Mouse (Mus musculus): ENCODE measurements around the gene Tmem256. TPM values are rescaled to one million over a fixed set of nuclear protein-coding genes. Genes with fewer than 3 reads are reported as not detected.

Tmem256 gene
- polyA plus RNA-seq, 1 experiment from 2014 or later = 340 TPM

GRCm38 (mm10) chr11:69880853-69881603 is 42.7 kb downstream of the Tmem256 start, which contains the start of gene Kctd11:
TSS of gene Kctd11 (minus strand) at chr11:69881406.
- H3K4me1 ChIP-seq = peaks cover 66% of the 10 kb centered on the region
- under 1% methylated on average over 46 of the region's 46 CpGs for WGBS
- H3K4me3 ChIP-seq = peak within 1 kb of the TSS; percentile 62
- H3K27ac ChIP-seq (replicated peaks) = peak within 1 kb of the TSS; percentile 87
- peaks cover 26% of the 10 kb centered on the region for H3K27me3 ChIP-seq (replicated peaks; ENCODE audit: low read depth, poor library complexity, severe bottlenecking)
- no peaks in the 10 kb centered on the region for H3K9me3 ChIP-seq
- peak; percentile 89 for DNase-seq (ENCODE audit: low spot score)
- H3K36me3 ChIP-seq (replicated peaks) = no peaks in the 10 kb centered on the region

- H3K27ac ChIP-seq (replicated peaks) = peak overlapping the region; percentile 87
- no peak for DNase-seq (ENCODE audit: low spot score)
- peaks cover 56% of the 10 kb centered on the region for H3K4me1 ChIP-seq
- H3K4me3 ChIP-seq = peak overlapping the region; percentile 62
- 62% methylated on average over 21 of the region's 21 CpGs for WGBS
- H3K27me3 ChIP-seq (replicated peaks; ENCODE audit: low read depth, poor library complexity, severe bottlenecking) = peaks cover 26% of the 10 kb centered on the region
- no peaks in the 10 kb centered on the region for H3K9me3 ChIP-seq
- H3K36me3 ChIP-seq (replicated peaks) = no peaks in the 10 kb centered on the region
Measured at GRCm38 (mm10) chr11:69881787-69882670, 43.7 kb downstream of the Tmem256 start.

- WGBS = 63% methylated on average over 4 of the region's 4 CpGs
- Histone ChIP-seq H3K27ac (replicated peaks) (no peak overlapping the region), H3K9me3 (no peaks in the 10 kb centered on the region), H3K4me1 (peaks cover 46% of the 10 kb centered on the region), H3K4me3 (no peak overlapping the region), H3K36me3 (replicated peaks) (no peaks in the 10 kb centered on the region), H3K27me3 (replicated peaks; ENCODE audit: low read depth, poor library complexity, severe bottlenecking) (peaks cover 24% of the 10 kb centered on the region)
- DNase-seq (ENCODE audit: low spot score) = peak; percentile 39
Measured at GRCm38 (mm10) chr11:69883066-69883465, 44.8 kb downstream of the Tmem256 start.

- Histone ChIP-seq H3K27me3 (replicated peaks; ENCODE audit: low read depth, poor library complexity, severe bottlenecking) (peaks cover 23% of the 10 kb centered on the region), H3K36me3 (replicated peaks) (no peaks in the 10 kb centered on the region), H3K27ac (replicated peaks) (no peak overlapping the region), H3K4me1 (peaks cover 41% of the 10 kb centered on the region), H3K9me3 (no peaks in the 10 kb centered on the region), H3K4me3 (no peak overlapping the region)
- no peak for DNase-seq (ENCODE audit: low spot score)
- WGBS = 88% methylated on average over 8 of the region's 8 CpGs
Measured at GRCm38 (mm10) chr11:69883527-69884151, 45.3 kb downstream of the Tmem256 start.

- Histone ChIP-seq H3K4me3 (no peak overlapping the region), H3K27me3 (replicated peaks; ENCODE audit: low read depth, poor library complexity, severe bottlenecking) (peaks cover 19% of the 10 kb centered on the region), H3K9me3 (no peaks in the 10 kb centered on the region), H3K27ac (replicated peaks) (0 out of 2 replicates have a peak overlapping the region, but pooled peaks have one; percentile 32), H3K36me3 (replicated peaks) (no peaks in the 10 kb centered on the region), H3K4me1 (peaks cover 35% of the 10 kb centered on the region)
- DNase-seq (ENCODE audit: low spot score) = no peak
- WGBS = 85% methylated on average over 9 of the region's 9 CpGs
Measured at GRCm38 (mm10) chr11:69884240-69884639, 45.9 kb downstream of the Tmem256 start.

GRCm38 (mm10) chr11:69884663-69885062 is 46.3 kb downstream of the Tmem256 start:
- Histone ChIP-seq H3K4me3 (no peak overlapping the region), H3K36me3 (replicated peaks) (no peaks in the 10 kb centered on the region), H3K27me3 (replicated peaks; ENCODE audit: low read depth, poor library complexity, severe bottlenecking) (peaks cover 15% of the 10 kb centered on the region), H3K9me3 (no peaks in the 10 kb centered on the region), H3K27ac (replicated peaks) (peak overlapping the region; percentile 32; the same call in 1 of the 2 replicates), H3K4me1 (peaks cover 31% of the 10 kb centered on the region)
- WGBS = 85% methylated on average over 8 of the region's 8 CpGs
- DNase-seq (ENCODE audit: low spot score) = no peak

GRCm38 (mm10) chr11:69886907-69887635 is 48.8 kb downstream of the Tmem256 start:
- Histone ChIP-seq H3K27ac (replicated peaks) (no peak overlapping the region), H3K4me1 (peaks cover 20% of the 10 kb centered on the region), H3K27me3 (replicated peaks; ENCODE audit: low read depth, poor library complexity, severe bottlenecking) (peaks cover 5% of the 10 kb centered on the region), H3K4me3 (no peak overlapping the region), H3K36me3 (replicated peaks) (no peaks in the 10 kb centered on the region), H3K9me3 (no peaks in the 10 kb centered on the region)
- 74% methylated on average over 8 of the region's 8 CpGs for WGBS
- no peak for DNase-seq (ENCODE audit: low spot score)

Small RNA genes lying within 50 kb of the gene (microRNA-seq; reads per million reads assigned to microRNA genes)
- not detected for gene Mir6924

Other genes starting within 250 kb of the Tmem256 start
- 3.2 TPM in 2 replicates for gene Atp1b2, start 232.6 kb upstream of the Tmem256 start, polyA plus RNA-seq (2016; fragmentation: Nextera tagmentation; extraction: Ambion mirVana)
- not detected in 2 replicates for gene Shbg, start 220.6 kb upstream of the Tmem256 start, polyA plus RNA-seq (2016; fragmentation: Nextera tagmentation; extraction: Ambion mirVana)
- 16.0 TPM in 2 replicates for gene Sat2, start 216.5 kb upstream of the Tmem256 start, polyA plus RNA-seq (2016; fragmentation: Nextera tagmentation; extraction: Ambion mirVana)
- gene Fxr2, start 205.5 kb upstream of the Tmem256 start, polyA plus RNA-seq (2016; fragmentation: Nextera tagmentation; extraction: Ambion mirVana) = 45.2 and 45.5 TPM in 2 replicates
- gene Sox15, start 183.2 kb upstream of the Tmem256 start, polyA plus RNA-seq (2016; fragmentation: Nextera tagmentation; extraction: Ambion mirVana) = 0.17 TPM in 1 of 2 replicates, not detected in the other
- 64.9 and 67.2 TPM in 2 replicates for gene Mpdu1, start 175.9 kb upstream of the Tmem256 start, polyA plus RNA-seq (2016; fragmentation: Nextera tagmentation; extraction: Ambion mirVana)
- 5.3 and 7.3 TPM in 2 replicates for gene Cd68, start 172.4 kb upstream of the Tmem256 start, polyA plus RNA-seq (2016; fragmentation: Nextera tagmentation; extraction: Ambion mirVana)
- 780 and 781 TPM in 2 replicates for gene Eif4a1, start 166.1 kb upstream of the Tmem256 start, polyA plus RNA-seq (2016; fragmentation: Nextera tagmentation; extraction: Ambion mirVana)
- 136 and 141 TPM in 2 replicates for gene Senp3, start 156.4 kb upstream of the Tmem256 start, polyA plus RNA-seq (2016; fragmentation: Nextera tagmentation; extraction: Ambion mirVana)
- 0.15 TPM in 1 of 2 replicates, not detected in the other for gene Tnfsf13, start 152.7 kb upstream of the Tmem256 start, polyA plus RNA-seq (2016; fragmentation: Nextera tagmentation; extraction: Ambion mirVana)
- 1.2 and 2.2 TPM in 2 replicates for gene Tnfsf12, start 142.7 kb upstream of the Tmem256 start, polyA plus RNA-seq (2016; fragmentation: Nextera tagmentation; extraction: Ambion mirVana)
- gene Tnfsfm13, start 142.4 kb upstream of the Tmem256 start, polyA plus RNA-seq (2016; fragmentation: Nextera tagmentation; extraction: Ambion mirVana) = 0.88 and 1.3 TPM in 2 replicates
- 31.3 and 34.9 TPM in 2 replicates for gene Polr2a, start 79.9 kb upstream of the Tmem256 start, polyA plus RNA-seq (2016; fragmentation: Nextera tagmentation; extraction: Ambion mirVana)
- 0.12 TPM in 1 of 2 replicates, not detected in the other for gene Slc35g3, start 76.5 kb upstream of the Tmem256 start, polyA plus RNA-seq (2016; fragmentation: Nextera tagmentation; extraction: Ambion mirVana)
- 0.55 and 1.0 TPM in 2 replicates for gene Zbtb4, start 72.6 kb upstream of the Tmem256 start, polyA plus RNA-seq (2016; fragmentation: Nextera tagmentation; extraction: Ambion mirVana)
- 1.4 and 2.3 TPM in 2 replicates for gene Chrnb1, start 42.6 kb upstream of the Tmem256 start, polyA plus RNA-seq (2016; fragmentation: Nextera tagmentation; extraction: Ambion mirVana)
- 0.91 and 0.93 TPM in 2 replicates for gene Fgf11, start 36.7 kb upstream of the Tmem256 start, polyA plus RNA-seq (2016; fragmentation: Nextera tagmentation; extraction: Ambion mirVana)
- gene Tmem102, start 32.9 kb upstream of the Tmem256 start, polyA plus RNA-seq (2016; fragmentation: Nextera tagmentation; extraction: Ambion mirVana) = 2.1 and 2.7 TPM in 2 replicates
- not detected in 2 replicates for gene Gm39566, start 23.2 kb upstream of the Tmem256 start, polyA plus RNA-seq (2016; fragmentation: Nextera tagmentation; extraction: Ambion mirVana)
- gene Spem2, start 20.0 kb upstream of the Tmem256 start, polyA plus RNA-seq (2016; fragmentation: Nextera tagmentation; extraction: Ambion mirVana) = not detected in 2 replicates
- 0.14 TPM in 1 of 2 replicates, not detected in the other for gene Spem1, start 16.3 kb upstream of the Tmem256 start, polyA plus RNA-seq (2016; fragmentation: Nextera tagmentation; extraction: Ambion mirVana)
- gene Nlgn2, start 730 bp upstream of the Tmem256 start, polyA plus RNA-seq (2016; fragmentation: Nextera tagmentation; extraction: Ambion mirVana) = 4.7 and 5.4 TPM in 2 replicates
- gene Plscr3, start 7.9 kb downstream of the Tmem256 start, polyA plus RNA-seq (2016; fragmentation: Nextera tagmentation; extraction: Ambion mirVana) = 106 and 111 TPM in 2 replicates
- gene Tnk1, start 20.2 kb downstream of the Tmem256 start, polyA plus RNA-seq (2016; fragmentation: Nextera tagmentation; extraction: Ambion mirVana) = 2.3 and 3.1 TPM in 2 replicates
- gene Tmem95, start 39.5 kb downstream of the Tmem256 start, polyA plus RNA-seq (2016; fragmentation: Nextera tagmentation; extraction: Ambion mirVana) = 0.31 TPM in 1 of 2 replicates, not detected in the other
- gene Kctd11, start 42.9 kb downstream of the Tmem256 start, polyA plus RNA-seq (2016; fragmentation: Nextera tagmentation; extraction: Ambion mirVana) = 6.8 and 7.0 TPM in 2 replicates
- gene Acap1, start 57.0 kb downstream of the Tmem256 start, polyA plus RNA-seq (2016; fragmentation: Nextera tagmentation; extraction: Ambion mirVana) = 1.3 and 1.5 TPM in 2 replicates
- gene 2810408A11Rik, start 62.5 kb downstream of the Tmem256 start, polyA plus RNA-seq (2016; fragmentation: Nextera tagmentation; extraction: Ambion mirVana) = 14.7 and 14.8 TPM in 2 replicates
- 10.9 and 11.1 TPM in 2 replicates for gene Neurl4, start 62.6 kb downstream of the Tmem256 start, polyA plus RNA-seq (2016; fragmentation: Nextera tagmentation; extraction: Ambion mirVana)
- gene Gps2, start 75.4 kb downstream of the Tmem256 start, polyA plus RNA-seq (2016; fragmentation: Nextera tagmentation; extraction: Ambion mirVana) = 87.6 and 89.1 TPM in 2 replicates
- 2,818 and 3,035 TPM in 2 replicates for gene Eif5a, start 83.4 kb downstream of the Tmem256 start, polyA plus RNA-seq (2016; fragmentation: Nextera tagmentation; extraction: Ambion mirVana)
- 5.1 and 5.8 TPM in 2 replicates for gene Ybx2, start 97.3 kb downstream of the Tmem256 start, polyA plus RNA-seq (2016; fragmentation: Nextera tagmentation; extraction: Ambion mirVana)
- gene Slc2a4, start 109.7 kb downstream of the Tmem256 start, polyA plus RNA-seq (2016; fragmentation: Nextera tagmentation; extraction: Ambion mirVana) = 18.6 and 23.7 TPM in 2 replicates
- 56.3 and 56.4 TPM in 2 replicates for gene Cldn7, start 126.3 kb downstream of the Tmem256 start, polyA plus RNA-seq (2016; fragmentation: Nextera tagmentation; extraction: Ambion mirVana)
- gene Ctdnep1, start 142.6 kb downstream of the Tmem256 start, polyA plus RNA-seq (2016; fragmentation: Nextera tagmentation; extraction: Ambion mirVana) = 23.9 and 25.3 TPM in 2 replicates
- gene Elp5, start 144.0 kb downstream of the Tmem256 start, polyA plus RNA-seq (2016; fragmentation: Nextera tagmentation; extraction: Ambion mirVana) = 157 and 161 TPM in 2 replicates
- gene Gabarap, start 152.6 kb downstream of the Tmem256 start, polyA plus RNA-seq (2016; fragmentation: Nextera tagmentation; extraction: Ambion mirVana) = 317 and 331 TPM in 2 replicates
- gene Phf23, start 157.3 kb downstream of the Tmem256 start, polyA plus RNA-seq (2016; fragmentation: Nextera tagmentation; extraction: Ambion mirVana) = 96.5 and 98.3 TPM in 2 replicates
- 59.0 and 59.8 TPM in 2 replicates for gene Dvl2, start 162.1 kb downstream of the Tmem256 start, polyA plus RNA-seq (2016; fragmentation: Nextera tagmentation; extraction: Ambion mirVana)
- gene Acadvl, start 176.9 kb downstream of the Tmem256 start, polyA plus RNA-seq (2016; fragmentation: Nextera tagmentation; extraction: Ambion mirVana) = 42.2 and 46.3 TPM in 2 replicates
- 12.6 and 13.2 TPM in 2 replicates for gene Dlg4, start 178.4 kb downstream of the Tmem256 start, polyA plus RNA-seq (2016; fragmentation: Nextera tagmentation; extraction: Ambion mirVana)
- gene Asgr1, start 215.6 kb downstream of the Tmem256 start, polyA plus RNA-seq (2016; fragmentation: Nextera tagmentation; extraction: Ambion mirVana) = 0.55 and 0.70 TPM in 2 replicates